Mouse (Mus musculus) thymus, postnatal 4 days (tissue): Measurements from ENCODE around the gene Ppl.
A peak's percentile ranks its signal among the peaks of the same experiment; 100 is the strongest.

ENCODE experiments used
- DNase-seq: peaks from one replicate; pipeline ENCODE4 v3.0.0; 2021

The Ppl gene

DNA sequence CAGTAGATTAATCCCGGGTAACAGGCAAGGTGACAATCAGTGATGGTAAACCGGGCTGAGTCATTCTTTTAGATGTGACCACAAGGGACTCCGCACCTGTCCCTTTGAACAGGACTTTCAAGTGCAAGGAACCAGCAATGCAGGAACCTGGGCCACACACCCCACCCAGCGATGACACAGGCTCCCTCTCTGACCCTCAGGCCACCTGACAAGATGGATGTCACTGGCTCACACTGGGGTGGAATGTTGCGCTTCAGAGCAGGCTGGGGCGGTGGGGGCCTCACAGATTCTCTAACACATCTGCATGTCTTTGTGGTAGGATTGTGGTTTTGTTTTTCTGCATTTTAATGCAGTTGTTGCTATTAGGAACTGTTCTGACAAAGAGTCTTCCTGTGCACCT is 8.7 kb downstream of the Ppl start:
- no peak for DNase-seq

DNA sequence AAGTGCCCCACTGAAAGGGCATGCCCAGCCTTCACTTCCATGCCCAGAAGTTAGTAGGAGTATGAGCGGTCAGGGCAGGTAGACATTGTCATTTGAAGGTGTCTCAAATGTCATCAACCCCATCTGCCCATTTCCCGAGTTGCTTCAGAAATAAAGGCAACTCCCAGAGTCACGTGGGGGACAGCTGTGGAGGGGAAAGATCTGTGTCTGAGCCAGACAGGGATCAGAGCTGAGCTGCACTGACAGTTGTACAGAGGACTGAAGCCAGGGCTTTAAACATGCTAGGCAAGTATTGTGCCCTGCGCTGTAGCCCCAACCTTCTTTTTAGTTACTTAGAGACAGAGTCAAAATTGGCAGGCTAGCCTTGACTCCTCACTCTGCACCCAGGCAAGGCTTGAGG is 12.4 kb downstream of the Ppl start:
- DNase-seq = no peak

DNA sequence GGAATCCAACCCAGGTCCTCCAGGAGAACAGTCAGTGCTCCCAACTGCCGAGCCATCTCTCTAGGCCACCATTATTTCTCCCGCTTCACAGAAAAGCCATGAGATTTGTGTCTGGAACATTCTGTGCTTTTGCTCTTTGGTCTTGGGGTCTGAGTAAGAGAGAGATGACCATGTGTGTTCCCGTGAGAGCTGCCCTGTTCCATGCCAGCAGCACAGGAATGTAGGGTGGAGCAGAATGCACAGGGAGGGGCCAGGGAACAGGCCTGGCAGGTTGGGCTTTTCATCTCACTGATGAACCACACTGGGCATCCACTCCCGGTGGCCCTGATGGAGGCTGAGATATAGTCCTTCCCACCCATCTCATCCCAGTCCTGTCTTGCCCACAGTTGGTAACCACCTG is 12.8 kb downstream of the Ppl start:
- no peak for DNase-seq

DNA sequence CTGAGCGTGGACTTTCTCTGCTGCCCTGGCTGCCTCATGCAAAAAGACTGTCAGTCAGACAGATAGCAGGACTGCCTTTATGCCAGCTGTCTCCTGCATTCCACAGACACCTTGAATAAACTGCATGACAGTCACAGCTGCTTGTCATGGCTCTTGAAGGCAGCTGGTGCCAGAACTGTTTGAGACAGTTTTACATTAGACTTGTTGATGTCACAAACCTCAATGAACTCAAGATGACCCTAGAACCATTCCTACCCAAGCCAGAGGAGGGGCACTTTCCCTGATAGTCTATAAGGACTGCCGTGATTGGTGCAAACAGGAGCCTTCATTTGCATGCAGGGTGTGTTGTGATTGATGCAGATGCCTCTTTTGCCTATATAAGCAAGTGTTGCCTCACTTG is 18.6 kb downstream of the Ppl start:
- DNase-seq = no peak

DNA sequence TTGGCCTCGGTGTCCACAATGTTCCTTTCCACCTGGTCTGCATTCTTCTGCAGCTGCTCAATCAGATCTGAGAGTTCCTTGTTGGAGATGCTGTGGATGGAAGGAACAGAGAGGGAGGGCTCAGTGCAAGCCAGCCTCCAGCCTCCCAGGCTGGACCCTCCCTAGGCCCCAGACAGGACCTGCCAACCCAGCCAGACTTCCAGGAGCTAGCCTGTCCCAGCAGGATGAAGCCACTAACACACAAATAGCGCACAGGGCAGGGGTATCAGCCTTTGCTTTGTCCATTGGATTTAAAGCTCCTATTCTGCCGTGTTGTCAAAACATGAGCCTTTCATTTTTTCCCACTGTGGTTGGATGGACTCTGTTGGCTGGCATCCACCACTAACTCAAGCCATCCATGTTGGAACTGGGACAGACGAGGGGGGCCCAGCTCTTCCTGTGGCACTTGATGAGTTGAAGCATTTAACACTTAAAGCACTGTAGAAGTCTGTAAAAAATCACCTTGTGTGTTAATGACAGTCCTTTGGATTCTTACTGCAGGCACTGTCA is 19.1 kb downstream of the Ppl start:
- DNase-seq = no peak

DNA sequence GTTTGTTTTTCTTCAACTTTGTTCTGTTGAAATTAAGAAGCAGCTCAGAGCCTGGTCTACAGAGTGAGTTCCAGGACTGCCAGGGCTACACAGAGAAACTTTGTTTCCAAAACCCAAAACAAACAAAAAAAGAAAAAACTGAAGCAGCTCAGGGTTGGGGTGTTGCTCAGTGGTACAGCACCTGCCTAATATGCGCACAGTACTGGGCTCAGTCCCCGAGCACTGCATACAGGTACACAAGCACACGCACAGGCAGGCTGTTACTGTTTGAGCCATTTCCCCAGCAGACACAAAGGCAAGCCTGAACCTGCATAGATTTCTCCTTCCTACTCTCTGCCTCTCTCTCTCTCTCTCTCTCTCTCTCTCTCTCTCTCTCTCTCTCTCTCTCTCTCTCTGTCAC is 21.2 kb downstream of the Ppl start:
- no peak for DNase-seq

DNA sequence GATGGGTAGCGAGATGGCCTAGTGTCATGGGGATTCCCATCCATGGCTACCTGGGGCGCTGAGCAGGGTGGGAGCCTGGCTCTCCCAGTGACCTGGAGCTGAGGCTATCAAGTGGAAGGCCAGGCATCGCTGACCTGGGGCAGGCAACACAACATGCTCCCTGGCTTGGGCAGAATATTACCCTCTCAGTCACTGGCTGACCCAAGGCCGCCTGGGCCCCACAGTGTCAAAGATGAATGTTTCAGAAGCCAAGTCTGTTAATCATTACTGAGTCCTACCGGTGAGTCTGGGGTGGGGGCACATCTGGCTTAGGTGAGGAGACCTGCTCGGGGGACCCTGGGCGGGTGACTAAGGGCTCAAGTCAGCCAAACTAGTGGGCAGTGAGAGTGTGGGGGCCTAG is 22.3 kb downstream of the Ppl start:
- DNase-seq = no peak

DNA sequence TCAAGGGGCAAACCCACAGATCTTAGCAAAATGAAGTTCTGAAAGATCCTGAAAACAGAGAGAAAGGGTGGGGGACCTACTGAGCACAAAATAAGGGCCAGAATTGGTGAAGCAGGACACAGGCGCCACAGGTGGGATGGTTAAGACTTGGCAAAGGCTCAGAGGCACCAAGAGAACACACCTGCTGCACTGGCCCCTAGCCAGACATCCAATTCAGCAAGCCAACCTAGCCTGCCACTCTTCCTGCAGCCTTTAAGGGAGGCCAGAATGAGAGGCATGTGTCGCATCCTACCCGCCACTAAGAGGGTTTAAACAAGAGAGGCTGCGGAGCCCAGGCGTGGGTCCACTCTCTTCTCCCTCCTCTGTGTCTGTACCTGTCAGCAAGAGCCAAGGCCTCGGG is 31.2 kb downstream of the Ppl start:
- DNase-seq = no peak

DNA sequence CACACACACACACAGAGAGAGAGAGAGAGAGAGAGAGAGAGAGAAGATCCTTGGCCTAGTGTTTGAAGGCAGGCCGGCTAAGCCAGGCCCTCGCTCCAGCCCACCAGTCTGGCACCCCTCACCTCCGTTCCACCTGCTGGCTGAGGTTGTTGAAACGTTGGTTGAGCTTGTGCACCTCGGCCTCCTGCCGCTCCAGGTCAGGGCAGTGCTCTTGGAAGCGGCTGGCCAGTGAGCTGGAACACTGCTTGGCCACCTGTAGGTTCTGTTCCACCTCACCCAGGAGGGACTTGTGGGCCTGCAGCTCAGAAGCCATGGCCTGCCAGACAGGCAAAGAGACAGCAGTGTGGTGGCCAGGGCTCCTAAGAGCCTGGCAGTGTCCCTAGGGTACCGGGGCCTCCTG is 35.7 kb downstream of the Ppl start:
- DNase-seq = no peak

DNA sequence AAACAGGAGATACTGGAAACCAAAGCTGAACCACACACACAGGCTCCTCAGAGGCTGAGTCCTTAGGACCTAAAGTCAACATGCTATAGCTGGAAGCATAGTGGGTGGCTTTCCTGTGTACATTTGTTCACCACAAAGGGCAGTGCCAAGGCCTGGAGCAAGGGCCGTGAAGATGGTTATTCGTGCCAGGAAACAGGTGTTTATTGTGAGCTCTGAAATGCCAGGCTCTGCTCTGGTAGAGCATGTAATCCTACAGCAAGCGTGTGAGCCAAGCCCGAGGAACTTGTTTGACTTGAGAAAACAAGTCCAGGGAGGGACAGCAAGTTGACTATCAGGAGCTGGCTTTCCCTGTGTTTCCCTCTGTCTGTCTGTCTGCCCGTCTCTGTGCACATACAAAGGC is 38.9 kb downstream of the Ppl start:
- DNase-seq = no peak

DNA sequence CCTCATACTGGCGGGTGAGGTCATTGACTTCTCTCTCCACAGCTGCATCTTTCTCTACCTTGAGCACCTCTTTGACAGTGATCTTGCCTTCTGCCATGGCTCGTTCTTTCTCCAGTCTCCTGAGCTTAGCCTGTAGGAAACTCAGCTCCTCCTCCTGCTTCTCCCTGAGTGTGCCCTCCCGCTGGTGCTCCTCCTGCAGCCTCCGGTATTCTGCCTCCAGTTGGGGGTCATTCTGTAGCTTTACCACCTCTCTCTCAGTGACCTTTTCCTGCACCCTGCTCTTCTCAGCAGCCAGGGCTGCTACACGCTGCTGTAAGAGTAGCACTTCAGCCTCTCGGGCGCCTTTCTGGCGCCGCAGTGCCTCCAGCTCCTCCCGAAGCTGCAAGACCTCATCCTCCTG is 43.2 kb downstream of the Ppl start:
- DNase-seq = no peak

DNA sequence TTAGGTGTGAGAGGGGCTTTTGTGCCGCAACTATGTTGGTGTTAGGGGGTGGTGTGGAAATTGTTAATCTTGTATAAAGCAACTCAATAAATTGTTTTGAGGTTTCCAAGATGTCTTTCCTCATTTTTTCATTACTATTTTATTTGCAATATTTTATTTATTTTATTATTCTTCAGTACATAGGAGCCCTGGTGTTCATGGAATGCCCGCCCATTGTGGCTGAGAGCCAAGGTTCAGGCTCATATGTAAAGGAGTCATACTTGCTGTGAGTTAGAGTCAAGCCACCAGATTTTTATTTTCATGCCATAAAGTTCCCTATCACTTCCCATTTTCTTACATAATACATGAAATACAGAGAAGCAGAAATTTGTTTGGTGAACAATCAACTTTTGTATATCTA is 46.0 kb downstream of the Ppl start:
- no peak for DNase-seq

DNA sequence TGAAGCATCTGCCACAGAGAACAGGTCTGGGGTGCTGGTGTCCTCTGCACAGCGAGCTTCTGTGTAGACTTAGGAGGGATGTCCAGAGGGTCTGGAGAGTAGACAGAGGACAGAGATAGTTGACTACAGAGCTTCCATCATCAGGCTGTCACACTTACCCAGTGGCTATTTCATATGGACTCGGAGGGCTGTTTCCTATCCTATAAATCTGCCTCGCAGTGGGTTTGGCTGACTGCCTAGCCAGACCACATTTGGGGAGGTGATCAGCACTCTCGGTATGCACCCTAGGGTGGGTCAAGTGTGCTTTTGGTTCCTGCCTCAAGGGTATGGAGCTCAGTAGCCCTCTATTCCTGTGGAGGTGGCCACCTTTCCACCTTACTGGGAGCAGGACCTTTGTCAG is 47.0 kb downstream of the Ppl start:
- no peak for DNase-seq

DNA sequence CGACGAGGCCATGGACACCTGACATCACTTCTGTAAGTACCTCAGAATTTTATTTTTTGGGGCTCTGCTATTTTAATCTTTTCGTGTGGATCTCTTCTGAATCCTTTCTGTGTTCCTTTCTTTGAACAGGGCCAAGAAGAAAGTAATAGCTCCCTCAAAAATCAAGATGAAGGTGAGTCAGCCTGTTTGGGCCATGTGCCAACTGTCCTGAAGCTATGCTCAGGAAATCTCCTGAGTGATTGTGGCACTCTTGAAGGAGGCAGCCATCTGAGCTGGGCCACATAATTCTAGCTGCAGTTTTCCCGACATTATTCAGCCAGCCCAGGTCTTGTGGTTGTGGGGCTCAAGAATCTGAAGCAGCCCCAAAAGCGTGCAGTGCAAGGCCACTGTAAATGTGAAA is 57.9 kb downstream of the Ppl start:
- no peak for DNase-seq

DNA sequence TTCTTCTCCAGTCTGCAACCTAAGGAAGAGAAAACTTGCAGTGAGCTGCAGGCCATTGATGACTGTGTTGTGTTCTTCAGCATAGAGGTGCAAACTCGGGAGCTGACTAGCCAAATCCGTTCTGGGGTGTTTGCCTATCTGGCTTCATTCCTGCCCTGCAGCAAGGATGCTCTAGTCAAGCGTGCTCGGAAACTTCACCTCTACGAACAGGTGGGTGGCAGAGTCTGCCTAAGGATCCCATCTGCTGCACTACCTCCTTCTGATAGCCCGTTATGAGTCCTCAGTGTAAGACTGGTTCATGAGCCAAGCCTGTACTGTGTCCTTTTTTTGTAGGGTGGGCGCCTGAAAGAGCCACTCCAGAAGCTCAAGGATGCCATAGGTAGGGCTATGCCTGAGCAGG is 60.2 kb downstream of the Ppl start:
- DNase-seq = no peak

DNA sequence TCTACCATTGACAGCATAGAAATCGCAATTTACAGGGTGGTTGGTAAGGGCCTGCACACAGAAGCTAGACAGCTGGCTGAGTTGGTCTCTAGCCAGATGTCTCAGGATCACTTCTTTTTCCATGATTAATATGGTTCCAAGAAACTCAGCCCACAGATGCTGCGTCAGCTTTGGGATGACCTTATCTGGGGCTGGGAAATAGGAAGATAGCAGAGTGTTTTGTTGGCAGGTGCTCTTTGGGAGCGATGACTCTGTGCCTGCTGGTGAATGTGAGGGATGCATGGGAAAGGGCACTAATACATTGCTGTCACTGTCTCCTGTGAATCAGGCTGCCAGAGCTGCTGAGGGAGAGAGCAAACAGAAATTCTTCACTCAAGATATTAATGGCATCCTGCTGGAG is 61.9 kb downstream of the Ppl start:
- no peak for DNase-seq

DNA sequence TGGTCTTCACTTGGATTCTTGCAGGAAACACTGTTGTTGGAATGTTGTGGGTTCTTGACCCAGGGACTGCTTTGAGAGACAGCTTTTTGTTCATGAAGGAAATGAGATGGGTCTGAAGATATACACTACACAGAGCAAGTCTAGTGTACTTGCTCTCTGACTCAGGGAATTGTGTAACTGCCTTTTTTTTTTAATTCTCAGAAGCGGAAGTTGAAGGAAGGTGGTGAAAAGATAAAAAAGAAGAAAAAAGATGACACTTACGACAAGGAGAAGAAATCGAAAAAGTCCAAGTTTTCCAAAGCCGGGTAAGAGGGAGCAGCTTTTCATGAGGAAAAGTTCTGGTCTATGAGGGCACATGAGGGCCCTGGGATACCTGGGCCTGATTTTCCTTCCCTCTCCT is 68.7 kb downstream of the Ppl start:
- DNase-seq = no peak

DNA sequence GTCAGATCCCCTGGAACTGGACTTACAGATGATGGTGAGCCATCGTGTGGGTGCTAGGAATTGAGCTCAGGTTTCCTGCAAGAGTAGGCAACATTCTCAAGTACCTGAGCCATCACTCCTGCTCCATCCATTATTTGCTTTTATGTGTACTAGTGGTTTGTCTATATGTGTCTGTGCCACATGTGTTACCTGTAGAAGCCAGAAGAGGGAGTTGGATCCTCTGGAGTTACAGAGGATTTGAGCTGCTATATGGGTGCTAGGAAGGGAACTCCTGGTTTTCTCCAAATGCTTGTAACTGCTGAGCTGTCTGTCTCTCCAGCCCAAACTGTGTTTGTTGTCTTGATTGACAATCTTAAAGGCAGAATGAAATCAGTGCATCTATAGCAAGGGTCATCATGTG is 74.1 kb downstream of the Ppl start:
- DNase-seq = no peak

DNA sequence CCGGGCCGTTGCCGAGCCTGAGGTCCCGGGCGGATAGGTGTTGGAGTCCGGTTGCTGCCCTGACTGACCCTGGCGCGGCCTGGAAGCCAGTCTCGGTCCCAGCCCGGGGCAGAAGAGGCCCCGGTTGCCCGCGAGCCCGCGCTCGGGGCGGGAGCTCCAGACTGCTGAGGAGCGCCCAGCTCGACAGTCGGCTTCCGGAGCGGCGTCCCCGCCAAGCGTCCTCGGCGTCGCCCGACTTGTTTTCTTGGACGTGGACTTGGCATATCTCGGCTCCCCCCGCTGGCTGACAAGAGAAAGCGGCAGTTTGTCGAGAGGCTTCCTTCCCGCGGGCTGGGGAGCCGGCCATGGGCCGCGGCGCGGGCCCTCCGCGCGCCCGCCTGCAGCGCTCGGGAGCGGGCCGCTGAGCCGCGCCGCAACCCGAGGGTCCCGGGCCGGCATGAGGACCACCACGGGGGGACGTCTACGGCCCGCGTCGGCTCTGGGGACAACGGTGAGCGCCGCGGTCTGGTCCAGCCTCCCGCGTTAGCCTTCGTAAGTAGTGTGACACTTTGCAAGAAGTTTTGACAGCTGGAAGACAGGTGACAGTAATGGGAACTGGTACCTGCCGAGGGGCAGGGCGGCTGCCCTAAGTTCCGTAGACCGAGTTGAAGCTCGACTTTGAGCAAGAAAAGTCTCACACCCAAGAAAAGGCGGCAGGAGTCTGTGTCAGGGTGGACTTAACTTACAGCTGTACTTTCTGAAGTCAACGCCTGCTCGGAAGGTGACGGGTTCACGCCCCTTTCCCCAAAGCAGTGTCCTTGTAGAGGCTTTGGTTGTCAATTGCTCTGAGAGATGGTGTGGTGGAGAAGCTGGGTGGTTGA is 81.7 kb downstream of the Ppl start:
- DNase-seq = peak; percentile 91

DNA sequence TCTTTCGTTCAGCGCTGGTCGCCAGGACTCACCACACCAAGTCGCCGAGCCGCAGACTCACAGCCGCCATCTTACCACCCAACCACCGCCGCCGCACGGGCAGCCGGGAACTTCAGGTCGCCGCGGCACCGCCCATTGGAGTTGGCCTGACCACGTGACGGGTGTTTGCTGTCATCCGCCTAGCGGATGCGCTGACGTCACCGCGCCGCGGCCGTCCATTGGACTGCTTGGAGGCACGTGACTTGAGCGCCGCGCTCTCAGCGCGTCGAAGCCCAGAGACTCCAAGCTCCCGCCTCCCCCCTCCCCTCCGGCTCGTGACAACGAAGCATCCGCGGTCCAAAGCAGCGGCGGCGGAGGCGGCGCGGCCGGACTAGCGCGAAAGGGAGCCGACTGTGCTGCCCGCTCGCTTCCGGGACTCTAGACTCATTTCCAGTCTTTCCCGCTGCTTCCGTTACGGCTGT is 82.4 kb downstream of the Ppl start, which contains the start of the genes Glyr1 and Ubn1:
Gene Glyr1 (minus strand): TSS at position 90 of the 461 bp plus-strand sequence.
Gene Ubn1 (plus strand): TSS at position 284 of the 461 bp plus-strand sequence.
- DNase-seq = peak; percentile 99

DNA sequence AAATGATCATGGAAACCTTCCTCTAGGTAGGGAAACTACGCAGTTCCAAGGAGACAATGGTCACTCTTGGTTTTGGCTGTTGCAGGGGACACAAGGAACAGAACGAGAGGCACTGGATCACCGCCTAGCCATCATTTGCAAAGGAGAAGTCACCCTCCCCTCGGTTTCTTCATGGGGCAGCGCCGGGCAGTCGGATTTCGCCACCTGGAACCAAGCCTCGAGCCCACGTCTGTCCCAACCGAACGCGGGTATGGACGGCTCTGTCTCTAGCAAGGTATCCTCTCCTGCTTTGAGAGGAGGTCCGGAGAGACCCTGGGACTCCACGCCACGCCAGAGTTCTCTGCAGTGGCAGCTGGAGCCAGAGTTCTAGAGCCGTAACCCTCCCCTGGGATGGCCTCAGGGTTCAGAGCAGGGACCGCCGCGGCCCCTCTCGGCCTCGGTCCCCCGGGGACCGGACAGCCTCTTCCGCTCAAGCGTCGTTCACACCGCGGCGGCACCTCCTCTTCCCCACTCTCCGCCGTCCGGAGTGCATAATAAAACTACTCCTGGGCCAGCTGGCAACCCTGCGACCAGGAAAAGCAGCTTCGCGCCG is 82.9 kb downstream of the Ppl start:
- DNase-seq = no peak

DNA sequence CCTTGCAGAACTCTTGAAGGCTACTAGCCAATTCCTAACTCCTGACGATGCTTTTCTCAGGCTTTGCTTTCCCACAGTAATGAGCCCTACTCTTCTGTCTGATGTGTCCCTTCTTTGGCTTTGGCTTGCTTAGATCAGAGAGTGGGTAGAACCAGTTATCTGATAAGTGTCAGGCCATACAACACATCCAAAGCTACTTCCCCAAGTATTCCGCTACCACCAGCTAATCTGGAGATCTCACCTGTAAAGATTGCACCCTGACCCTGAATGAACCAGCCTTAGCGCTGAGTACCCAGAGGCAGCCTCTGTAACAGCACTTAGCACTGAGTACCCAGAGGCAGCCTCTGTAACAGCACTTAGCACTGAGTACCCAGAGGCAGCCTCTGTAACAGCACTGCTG is 86.9 kb downstream of the Ppl start:
- DNase-seq = no peak

DNA sequence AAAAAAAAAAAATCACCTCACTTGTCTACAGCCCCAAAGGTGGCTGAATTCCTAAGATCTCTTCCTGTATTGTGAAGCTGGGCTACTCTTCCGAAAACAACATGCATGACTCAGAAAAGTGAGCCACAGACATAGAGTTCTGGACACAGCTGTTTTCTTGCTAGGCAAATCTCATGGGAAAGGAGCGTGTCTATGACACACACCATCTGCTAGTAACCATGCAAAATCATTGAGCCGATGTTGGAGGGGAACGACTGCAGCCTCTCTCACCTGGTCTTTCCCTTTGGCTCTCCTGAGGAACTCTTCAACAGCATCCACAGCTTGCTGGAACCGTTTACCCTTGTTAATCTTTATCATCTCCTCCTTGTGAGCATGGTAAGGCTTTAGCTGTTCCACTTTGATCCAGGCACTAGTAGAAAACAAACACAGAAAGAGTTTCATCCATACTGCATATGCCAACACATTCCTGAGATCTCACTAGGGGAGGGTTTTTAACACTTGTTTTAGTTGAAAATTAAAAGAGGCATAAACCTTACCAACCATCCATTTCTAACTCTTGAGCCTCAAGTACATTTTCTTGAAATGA is 95.5 kb downstream of the Ppl start:
- DNase-seq = no peak
